Mouse (Mus musculus): ENCODE results near the gene Slc39a11. TPM values are rescaled to one million over a fixed set of nuclear protein-coding genes. Genes with fewer than 3 reads are reported as not detected.

The Slc39a11 gene
- polyA plus RNA-seq, 1 experiment from 2014 or later: 33.9 TPM

GRCm38 (mm10) chr11:113442036-113442435 lies 207.8 kb downstream of the Slc39a11 start:
- Histone ChIP-seq H3K4me3 (no peak overlapping the region), H3K36me3 (replicated peaks) (no peaks in the 10 kb centered on the region)
- WGBS: 94% methylated on average over 11 of the region's 11 CpGs

GRCm38 (mm10) chr11:113439328-113440030 lies 210.4 kb downstream of the Slc39a11 start:
- Histone ChIP-seq H3K36me3 (replicated peaks) (no peaks in the 10 kb centered on the region), H3K9ac (no peak overlapping the region), H3K9me3 (no peaks in the 10 kb centered on the region), H3K4me3 (no peak overlapping the region), H3K27me3 (replicated peaks) (no peaks in the 10 kb centered on the region), H3K4me2 (no peak overlapping the region), H3K27ac (peak overlapping the region; percentile 49), H3K4me1 (peaks cover 8% of the 10 kb centered on the region; the same call in 1 of the 2 replicates)
- WGBS: 14% methylated on average over 20 of the region's 20 CpGs
- peak; percentile 64 for ATAC-seq (replicated peaks)

More at GRCm38 (mm10) chr11:113442036-113442435, 207.8 kb downstream of the Slc39a11 start:
- no peak overlapping the region for H3K9ac ChIP-seq
- ATAC-seq (replicated peaks): no peak
- no peaks in the 10 kb centered on the region for H3K9me3 ChIP-seq
- H3K27ac ChIP-seq: no peak overlapping the region
- no peak overlapping the region for H3K4me2 ChIP-seq
- no peaks in the 10 kb centered on the region for H3K27me3 ChIP-seq (replicated peaks)
- H3K4me1 ChIP-seq: peaks cover 8% of the 10 kb centered on the region; the same call in 1 of the 2 replicates

GRCm38 (mm10) chr11:113438915-113439314 lies 211.0 kb downstream of the Slc39a11 start:
- no peak overlapping the region for H3K4me3 ChIP-seq
- no peak overlapping the region for H3K9ac ChIP-seq
- no peaks in the 10 kb centered on the region for H3K27me3 ChIP-seq (replicated peaks)
- peak overlapping the region; percentile 49; the same call in 1 of the 2 replicates for H3K27ac ChIP-seq
- WGBS: 62% methylated on average over 5 of the region's 5 CpGs
- H3K4me2 ChIP-seq: no peak overlapping the region
- H3K36me3 ChIP-seq (replicated peaks): no peaks in the 10 kb centered on the region
- ATAC-seq (replicated peaks): peak; percentile 43; the same call in 1 of the 2 replicates
- H3K9me3 ChIP-seq: no peaks in the 10 kb centered on the region
- peaks cover 8% of the 10 kb centered on the region; the same call in 1 of the 2 replicates for H3K4me1 ChIP-seq

GRCm38 (mm10) chr11:113437357-113437756 lies 212.5 kb downstream of the Slc39a11 start:
- no peak for ATAC-seq (replicated peaks)
- no peak overlapping the region for H3K4me2 ChIP-seq
- WGBS: 91% methylated on average over 9 of the region's 9 CpGs

GRCm38 (mm10) chr11:113436299-113436698 lies 213.6 kb downstream of the Slc39a11 start:
- no peaks in the 10 kb centered on the region for H3K36me3 ChIP-seq (replicated peaks)
- ATAC-seq (replicated peaks): no peak
- no peak overlapping the region for H3K4me2 ChIP-seq
- H3K9me3 ChIP-seq: no peaks in the 10 kb centered on the region
- H3K4me1 ChIP-seq: peaks cover 8% of the 10 kb centered on the region; the same call in 1 of the 2 replicates
- no peaks in the 10 kb centered on the region for H3K27me3 ChIP-seq (replicated peaks)
- no peak overlapping the region for H3K27ac ChIP-seq
- WGBS: 87% methylated on average over 6 of the region's 6 CpGs
- H3K9ac ChIP-seq: no peak overlapping the region
- no peak overlapping the region for H3K4me3 ChIP-seq

More at GRCm38 (mm10) chr11:113437357-113437756, 212.5 kb downstream of the Slc39a11 start:
- peaks cover 8% of the 10 kb centered on the region; the same call in 1 of the 2 replicates for H3K4me1 ChIP-seq
- no peaks in the 10 kb centered on the region for H3K36me3 ChIP-seq (replicated peaks)
- no peaks in the 10 kb centered on the region for H3K27me3 ChIP-seq (replicated peaks)
- H3K9me3 ChIP-seq: no peaks in the 10 kb centered on the region
- no peak overlapping the region for H3K27ac ChIP-seq
- no peak overlapping the region for H3K9ac ChIP-seq
- no peak overlapping the region for H3K4me3 ChIP-seq

- Histone ChIP-seq H3K4me1 (peaks cover 8% of the 10 kb centered on the region; the same call in 1 of the 2 replicates), H3K9me3 (no peaks in the 10 kb centered on the region), H3K4me2 (no peak overlapping the region), H3K27me3 (replicated peaks) (no peaks in the 10 kb centered on the region), H3K4me3 (no peak overlapping the region), H3K9ac (no peak overlapping the region), H3K27ac (no peak overlapping the region), H3K36me3 (replicated peaks) (no peaks in the 10 kb centered on the region)
- WGBS: 33% methylated on average over 5 of the region's 5 CpGs
- no peak for ATAC-seq (replicated peaks)
Measured at GRCm38 (mm10) chr11:113435696-113436095, 214.2 kb downstream of the Slc39a11 start.

- no peak overlapping the region for H3K4me2 ChIP-seq
- no peaks in the 10 kb centered on the region for H3K27me3 ChIP-seq (replicated peaks)
- no peaks in the 10 kb centered on the region for H3K9me3 ChIP-seq
- no peak overlapping the region for H3K27ac ChIP-seq
- H3K4me3 ChIP-seq: no peak overlapping the region
- H3K4me1 ChIP-seq: peaks cover 2% of the 10 kb centered on the region; the same call in 1 of the 2 replicates
- H3K36me3 ChIP-seq (replicated peaks): no peaks in the 10 kb centered on the region
- 66% methylated on average over 7 of the region's 7 CpGs for WGBS
- H3K9ac ChIP-seq: no peak overlapping the region
- no peak for ATAC-seq (replicated peaks)
Measured at GRCm38 (mm10) chr11:113431161-113431560, 218.7 kb downstream of the Slc39a11 start.

GRCm38 (mm10) chr11:113425882-113426281 lies 224.0 kb downstream of the Slc39a11 start:
- Histone ChIP-seq H3K36me3 (replicated peaks) (no peaks in the 10 kb centered on the region), H3K27ac (no peak overlapping the region), H3K4me2 (no peak overlapping the region), H3K9ac (no peak overlapping the region), H3K27me3 (replicated peaks) (no peaks in the 10 kb centered on the region), H3K4me1 (peaks cover 11% of the 10 kb centered on the region), H3K9me3 (no peaks in the 10 kb centered on the region), H3K4me3 (no peak overlapping the region)
- no peak for ATAC-seq (replicated peaks)
- WGBS: 57% methylated on average over 9 of the region's 9 CpGs

- no peaks in the 10 kb centered on the region for H3K9me3 ChIP-seq
- no peak overlapping the region for H3K9ac ChIP-seq
- no peak overlapping the region for H3K4me3 ChIP-seq
- peaks cover 11% of the 10 kb centered on the region for H3K4me1 ChIP-seq
- H3K4me2 ChIP-seq: no peak overlapping the region
- no peaks in the 10 kb centered on the region for H3K27me3 ChIP-seq (replicated peaks)
- no peaks in the 10 kb centered on the region for H3K36me3 ChIP-seq (replicated peaks)
- ATAC-seq (replicated peaks): no peak
- H3K27ac ChIP-seq: no peak overlapping the region
- WGBS: 73% methylated on average over 3 of the region's 3 CpGs
Measured at GRCm38 (mm10) chr11:113425454-113425853, 224.4 kb downstream of the Slc39a11 start.

- Histone ChIP-seq H3K4me3 (no peak overlapping the region), H3K27me3 (replicated peaks) (no peaks in the 10 kb centered on the region), H3K36me3 (replicated peaks) (no peaks in the 10 kb centered on the region), H3K27ac (no peak overlapping the region), H3K9me3 (no peaks in the 10 kb centered on the region), H3K9ac (no peak overlapping the region), H3K4me2 (no peak overlapping the region), H3K4me1 (peaks cover 11% of the 10 kb centered on the region)
- WGBS: 70% methylated on average over 4 of the region's 4 CpGs
- ATAC-seq (replicated peaks): no peak
Measured at GRCm38 (mm10) chr11:113424765-113425164, 225.1 kb downstream of the Slc39a11 start.

GRCm38 (mm10) chr11:113422598-113422997 lies 227.3 kb downstream of the Slc39a11 start:
- WGBS: 94% methylated on average over 7 of the region's 7 CpGs
- Histone ChIP-seq H3K4me2 (no peak overlapping the region), H3K9me3 (no peaks in the 10 kb centered on the region), H3K4me1 (peaks cover 21% of the 10 kb centered on the region), H3K9ac (no peak overlapping the region), H3K4me3 (no peak overlapping the region), H3K27me3 (replicated peaks) (no peaks in the 10 kb centered on the region), H3K36me3 (replicated peaks) (no peaks in the 10 kb centered on the region), H3K27ac (no peak overlapping the region)
- ATAC-seq (replicated peaks): no peak

- no peak overlapping the region for H3K9ac ChIP-seq
- whole genome bisulfite sequencing: 60% methylated on average over 15 of the region's 15 CpGs
- H3K27me3 ChIP-seq (replicated peaks): no peaks in the 10 kb centered on the region
- no peaks in the 10 kb centered on the region for H3K36me3 ChIP-seq (replicated peaks)
- no peak overlapping the region for H3K4me2 ChIP-seq
- no peak overlapping the region for H3K4me3 ChIP-seq
- H3K4me1 ChIP-seq: peaks cover 10% of the 10 kb centered on the region
- peak overlapping the region; percentile 61 for H3K27ac ChIP-seq
- no peaks in the 10 kb centered on the region for H3K9me3 ChIP-seq
- ATAC-seq (replicated peaks): peak; percentile 30
Measured at GRCm38 (mm10) chr11:113418921-113419655, 230.8 kb downstream of the Slc39a11 start.
